Mouse (Mus musculus) testis, postnatal 14 days (tissue): ENCODE measurements around the gene Pbx1.

Experiments used
- DNase-seq: peaks from one replicate; pipeline ENCODE4 v3.0.0; 2021; ENCODE audit warnings: low spot score

Pbx1 gene

GRCm38 (mm10) chr1:168071974-168072373 lies 360.1 kb downstream of the Pbx1 start:
- no peak for DNase-seq

GRCm38 (mm10) chr1:168070273-168070910 lies 361.7 kb downstream of the Pbx1 start:
- DNase-seq, result no peak

GRCm38 (mm10) chr1:168069740-168070139 lies 362.3 kb downstream of the Pbx1 start:
- DNase-seq, result no peak
